Mouse (Mus musculus): ENCODE measurements around the gene Ect2l. TPM values are rescaled to one million over a fixed set of nuclear protein-coding genes. Genes with fewer than 3 reads are reported as not detected.

The Ect2l gene
- total RNA-seq, 4 experiments from 2014 or later: not detected

DNA sequence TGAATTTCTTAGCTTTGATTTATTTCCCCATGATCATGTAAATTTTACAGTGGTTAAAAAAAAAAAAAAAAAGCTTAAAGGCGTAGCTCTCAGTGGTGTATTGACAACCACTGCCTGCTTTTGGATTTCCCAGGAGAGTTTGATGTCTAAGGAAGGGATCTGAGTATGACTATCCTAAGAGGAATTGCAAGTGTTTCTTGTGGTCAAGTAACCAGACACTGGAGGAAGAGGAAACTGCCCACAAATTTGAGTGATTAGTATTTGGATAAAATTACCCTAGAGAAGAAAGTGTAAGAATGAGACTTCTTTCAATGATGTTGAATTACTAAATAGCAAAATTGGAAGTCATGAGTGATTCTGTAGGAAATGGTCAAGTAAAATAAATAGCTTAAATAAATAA lies 129.2 kb downstream of the Ect2l start:
- no peak for DNase-seq (ENCODE audit: low spot score)

Other genes starting within 250 kb of the Ect2l start
- 10 to 100 TPM; 21.4 to 36.3 (median 25.7) TPM for gene Abracl, start 187.6 kb downstream of the Ect2l start, total RNA-seq (2022)
- gene Reps1, start 155.0 kb downstream of the Ect2l start, total RNA-seq (2022): 10 to 100 TPM; 27.0 to 30.8 (median 29.0) TPM
- gene Ccdc28a, start 24.1 kb upstream of the Ect2l start, total RNA-seq (2022): 10 to 100 TPM; 13.8 to 17.9 (median 15.4) TPM
- gene Nhsl1, start 108.1 kb upstream of the Ect2l start, total RNA-seq (2022): 10 to 100 TPM; 16.9 to 26.5 (median 20.6) TPM

All from heart, adult 8-10 months (tissue).